Mouse (Mus musculus) adrenal gland, postnatal 36 days (tissue): ENCODE measurements around the gene Nrarp. TPM values are rescaled to one million over a fixed set of nuclear protein-coding genes. Genes with fewer than 3 reads are reported as not detected.

Experiments used
- DNase-seq, 2 experiments: peaks; one replicate each; pipeline ENCODE4 v3.0.0; 2021; ENCODE audit warnings: mixed read lengths in 1 of 2
- total RNA-seq, 2 experiments: library from RNA; stranded (reverse); gene quantifications; 2 replicates each; pipeline ENCODE4 v1.2.3; 2021

The Nrarp gene
- total RNA-seq, 2 experiments from 2014 or later = 2.1 to 2.3 TPM

GRCm38 (mm10) chr2:25174866-25175689 is 5.5 kb upstream of the Nrarp start:
- no peak for DNase-seq

- no peak for DNase-seq
These were observed 4.9 kb upstream of the Nrarp start for GRCm38 (mm10) chr2:25175690-25176078.

- peak in 1 of 2 experiments; percentile 27 for DNase-seq
These were observed 4.0 kb upstream of the Nrarp start for GRCm38 (mm10) chr2:25176573-25176972.

- DNase-seq = no peak
These were observed 3.5 kb upstream of the Nrarp start for GRCm38 (mm10) chr2:25177076-25177475.

GRCm38 (mm10) chr2:25177685-25178084 is 2.9 kb upstream of the Nrarp start:
- DNase-seq = peak in 1 of 2 experiments; percentile 55

- DNase-seq = no peak
These were observed 2.1 kb upstream of the Nrarp start for GRCm38 (mm10) chr2:25178285-25178972.

GRCm38 (mm10) chr2:25179566-25180217 is 866 bp upstream of the Nrarp start:
- DNase-seq = no peak

GRCm38 (mm10) chr2:25180973-25181890 is 674 bp downstream of the Nrarp start:
- peak; percentile 31 to 47 for DNase-seq

- DNase-seq = no peak
These were observed 1.4 kb downstream of the Nrarp start for GRCm38 (mm10) chr2:25181891-25182397.

- DNase-seq = no peak
These were observed 2.1 kb downstream of the Nrarp start for GRCm38 (mm10) chr2:25182664-25183063.

GRCm38 (mm10) chr2:25183336-25183735 is 2.8 kb downstream of the Nrarp start:
- no peak for DNase-seq

- no peak for DNase-seq
These were observed 3.9 kb downstream of the Nrarp start for GRCm38 (mm10) chr2:25184496-25184895.

GRCm38 (mm10) chr2:25185625-25186574 is 5.3 kb downstream of the Nrarp start:
- DNase-seq = peak; percentile 51 to 67

GRCm38 (mm10) chr2:25186575-25186930 is 6.0 kb downstream of the Nrarp start:
- no peak for DNase-seq

GRCm38 (mm10) chr2:25187841-25188240 is 7.3 kb downstream of the Nrarp start:
- no peak for DNase-seq

- peak; percentile 83 to 89 for DNase-seq
These were observed 12.8 kb downstream of the Nrarp start for GRCm38 (mm10) chr2:25193330-25193770.

- DNase-seq = no peak
These were observed 13.4 kb downstream of the Nrarp start for GRCm38 (mm10) chr2:25194006-25194405.

GRCm38 (mm10) chr2:25194486-25195171 is 14.1 kb downstream of the Nrarp start:
- no peak for DNase-seq
